Mouse (Mus musculus) T-helper 1 cell (primary cell): Measurements from ENCODE around the gene Tnr.

Experiments
- in situ Hi-C: fragments of 300-600 bp; cut with MboI, MseI; formaldehyde crosslinking; loops from one replicate; pipeline ENCODE4 v1.15.1; 2025; ENCODE audit warnings: high pct_unique_total_duplicates

Gene Tnr

DNA sequence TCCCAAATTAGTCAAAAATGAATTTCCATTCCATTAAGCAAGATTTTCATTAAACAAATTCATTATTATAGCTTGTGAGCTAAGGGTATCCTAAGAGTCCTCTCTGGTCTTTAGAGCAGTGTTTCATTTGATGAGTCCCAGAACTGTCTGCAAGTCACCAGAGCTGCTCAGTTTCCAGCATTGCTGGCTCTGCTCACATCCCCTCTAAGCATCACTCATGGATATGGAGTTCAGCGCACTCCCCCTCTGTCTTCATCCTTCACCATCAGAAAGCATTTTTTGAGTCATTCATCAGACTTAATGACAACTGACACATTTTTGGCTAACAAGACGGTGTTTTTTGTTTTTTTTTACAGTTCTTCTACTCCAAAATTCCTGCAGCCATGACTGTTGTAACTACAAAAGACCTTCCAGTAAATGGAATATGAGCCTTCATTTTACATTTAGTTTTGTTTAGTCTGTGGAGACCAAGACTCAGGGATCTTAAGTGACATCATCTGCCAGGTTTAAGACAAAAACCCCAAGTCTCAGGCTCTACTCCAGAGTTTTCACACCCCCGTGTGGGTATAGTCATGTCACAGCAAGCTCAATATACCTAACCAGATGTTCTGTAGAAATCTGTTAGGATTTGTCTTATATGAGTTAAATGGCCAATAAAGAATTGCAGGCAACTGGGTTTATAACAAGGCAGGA is 338.4 kb downstream of the Tnr start:
- in situ Hi-C loops = no loop called here

DNA sequence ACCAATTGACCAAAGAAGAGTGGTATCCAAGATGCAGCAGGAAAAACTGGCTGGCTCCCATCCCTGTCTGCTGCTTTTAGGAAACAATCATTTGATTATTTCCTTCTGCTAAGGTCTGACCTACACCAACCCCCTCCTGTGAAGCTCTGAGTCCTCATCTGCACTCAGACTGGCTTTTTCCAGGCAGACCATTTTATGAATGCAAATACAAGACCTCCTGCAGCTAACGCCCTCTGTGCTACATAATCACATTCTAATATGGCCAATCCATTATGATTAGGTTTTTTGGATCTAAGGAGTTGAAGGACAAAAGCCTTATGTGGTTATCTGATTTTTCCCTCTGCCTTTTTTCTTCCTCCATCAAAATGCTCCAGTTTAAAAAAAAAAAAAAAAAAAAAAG is 342.1 kb downstream of the Tnr start:
- in situ Hi-C loops = no loop called here

DNA sequence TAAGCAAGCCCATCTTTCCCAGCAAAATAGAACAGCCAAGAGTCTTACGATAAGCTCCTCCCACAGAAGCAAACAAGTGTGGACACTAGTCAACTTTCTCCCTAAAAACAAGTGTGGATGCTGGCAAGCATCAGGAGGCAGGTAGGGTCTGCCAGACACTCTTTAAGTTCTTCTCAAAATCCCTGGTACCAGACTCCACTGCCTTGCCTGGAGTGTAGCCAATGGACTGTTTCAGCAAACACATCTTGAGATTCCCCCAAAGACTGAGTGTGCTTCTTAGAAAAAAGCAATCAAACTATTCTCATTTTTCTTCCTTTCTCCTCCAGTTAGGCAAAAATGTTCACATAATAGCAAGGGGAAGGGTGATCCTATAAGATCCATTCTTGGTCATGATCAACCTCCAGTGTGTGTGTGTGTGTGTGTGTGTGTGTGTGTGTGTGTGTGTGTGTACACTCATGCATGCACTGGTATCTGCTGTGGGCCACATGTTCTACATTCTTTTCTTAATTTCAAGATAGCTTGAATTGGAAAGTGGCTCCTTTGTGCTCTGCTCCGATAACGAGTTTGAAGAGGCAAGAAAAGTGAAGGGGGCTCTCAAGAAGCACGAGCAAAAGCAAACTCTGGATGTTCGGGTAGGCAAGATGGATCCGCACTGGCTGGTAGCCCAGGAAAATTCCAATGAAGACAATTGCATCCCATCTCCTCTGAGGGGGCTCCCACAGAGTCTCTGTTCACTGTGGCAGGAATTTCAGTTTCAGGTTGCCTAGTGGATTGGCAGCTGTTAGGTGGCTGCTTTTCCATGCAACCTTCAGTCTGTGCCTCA is 346.3 kb downstream of the Tnr start:
- in situ Hi-C loops = no loop called here

DNA sequence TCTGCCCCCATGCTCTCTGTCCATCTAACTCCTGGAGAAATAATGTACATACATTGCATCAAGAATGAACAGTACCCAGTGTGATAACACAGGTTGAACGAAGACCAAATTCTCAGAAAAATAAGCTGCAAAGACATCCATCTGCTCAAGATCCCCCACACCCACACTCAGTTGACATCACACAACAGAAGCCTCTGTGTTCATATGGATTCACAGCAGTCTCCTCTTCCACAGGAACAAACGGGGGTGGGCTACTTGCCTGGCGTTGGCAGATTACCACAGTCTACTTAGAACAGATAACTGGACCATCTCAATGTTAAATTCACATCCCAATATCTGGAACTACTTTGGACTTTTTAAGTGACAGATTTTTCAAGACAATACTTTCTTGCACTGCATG is 349.3 kb downstream of the Tnr start:
- in situ Hi-C loops = no loop called here

DNA sequence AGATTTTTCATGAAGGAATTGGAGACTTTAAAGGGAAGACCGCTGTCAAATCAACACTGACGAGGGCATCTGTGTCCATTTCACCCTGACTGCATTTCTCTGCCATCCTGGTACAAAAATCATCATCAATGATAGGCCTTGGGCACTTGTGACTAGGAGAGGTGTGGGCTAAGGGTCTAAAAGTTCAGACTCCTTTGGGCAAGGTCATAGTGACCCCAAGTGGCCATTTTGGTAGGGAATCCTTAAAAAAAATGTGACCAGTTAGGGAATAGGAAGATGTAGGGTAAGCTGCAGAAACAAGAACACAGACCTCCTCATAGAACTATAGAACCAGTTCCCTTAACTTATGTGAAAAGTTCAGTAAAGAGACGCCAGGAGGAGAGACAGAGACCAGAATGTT is 355.1 kb downstream of the Tnr start:
- in situ Hi-C loops = no loop called here

DNA sequence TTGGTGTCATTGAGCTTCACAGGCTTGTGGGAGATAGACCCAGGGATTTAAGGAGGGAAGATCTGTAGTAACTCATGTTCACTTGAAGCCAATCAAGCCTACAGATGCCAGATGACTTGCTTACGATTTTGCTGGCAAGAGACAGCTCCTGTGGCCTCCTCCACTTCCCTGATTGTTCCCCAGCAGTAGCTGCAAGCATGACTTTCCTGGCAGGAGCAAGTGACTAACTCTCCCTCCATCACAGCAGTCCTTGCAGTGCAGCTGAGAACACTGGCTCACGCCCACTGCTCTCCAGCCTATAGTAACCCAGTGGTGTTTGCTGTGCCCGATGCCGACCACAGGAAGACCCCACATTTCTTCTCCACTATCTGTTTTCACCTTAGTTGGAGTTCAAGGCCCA is 356.3 kb downstream of the Tnr start:
- in situ Hi-C loops = no loop called here

DNA sequence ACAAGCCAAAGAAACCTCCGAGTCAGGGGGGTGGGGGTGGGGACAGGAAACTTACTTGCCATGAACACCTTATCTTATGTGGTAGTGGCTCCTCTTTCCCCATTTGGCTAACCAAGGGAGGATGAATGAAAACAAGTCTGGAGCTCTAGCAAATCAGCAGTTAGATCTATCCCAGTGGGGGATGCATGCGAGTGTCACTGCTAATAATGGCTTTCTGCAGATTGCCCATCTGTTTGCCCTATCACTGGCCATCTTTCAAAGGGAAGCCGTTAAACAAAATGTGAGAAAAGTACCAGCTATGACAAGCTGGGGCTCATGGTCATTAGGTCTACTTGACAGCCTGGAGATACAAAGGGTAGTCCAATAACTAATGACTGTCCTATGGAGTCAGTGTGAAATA is 361.9 kb downstream of the Tnr start:
- in situ Hi-C loops = no loop called here

DNA sequence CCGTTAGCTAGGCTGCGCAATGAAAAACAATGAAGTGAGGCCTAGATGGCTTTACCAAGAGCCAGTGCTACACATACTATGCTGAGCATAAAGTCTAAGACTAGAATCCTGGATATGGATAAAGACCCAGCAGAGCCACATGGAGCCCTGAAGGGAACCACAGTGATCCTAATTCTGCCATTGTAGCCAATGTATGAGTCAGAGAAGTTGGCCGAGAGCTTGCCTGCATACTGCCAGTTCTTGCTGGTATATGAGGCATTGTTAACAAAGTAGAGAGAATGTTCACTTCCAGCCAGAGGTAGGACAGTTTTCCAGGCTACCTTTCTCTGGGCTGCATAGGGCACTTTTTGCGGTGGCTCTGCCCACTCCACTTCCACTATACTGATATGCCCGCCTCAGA is 365.0 kb downstream of the Tnr start:
- in situ Hi-C loops = no loop called here

DNA sequence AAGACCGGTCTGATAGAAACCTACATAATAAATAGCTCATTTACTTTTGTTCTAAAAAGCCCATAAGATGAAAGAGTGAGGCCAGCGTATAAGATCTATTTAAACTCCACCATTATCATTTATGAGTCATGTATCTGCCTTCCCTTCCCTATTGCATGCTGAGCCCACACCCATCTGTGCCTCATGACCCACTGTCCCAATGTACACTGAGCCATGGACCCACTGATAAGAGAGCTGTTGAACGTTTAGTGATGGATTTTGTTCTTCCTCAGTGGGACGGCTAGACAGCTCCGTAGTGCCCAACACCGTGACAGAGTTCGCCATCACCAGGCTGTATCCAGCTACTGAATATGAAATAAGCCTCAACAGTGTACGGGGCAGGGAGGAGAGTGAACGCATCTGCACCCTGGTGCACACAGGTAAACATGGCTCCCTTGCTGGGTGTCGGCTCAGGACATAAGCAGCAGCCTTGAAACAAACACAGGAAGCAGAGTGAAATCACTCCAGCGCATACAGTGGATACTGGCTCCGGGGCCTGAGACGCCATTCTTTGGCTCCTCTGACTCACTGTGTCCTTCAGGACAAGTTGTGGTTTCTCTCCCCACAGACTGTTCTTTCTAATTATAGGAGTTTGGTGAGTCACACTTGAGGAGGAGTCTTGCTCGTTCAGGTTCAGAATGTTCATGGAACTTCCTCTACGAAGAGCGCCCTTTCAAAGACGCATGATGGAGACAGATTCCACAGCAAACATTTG is 365.6 kb downstream of the Tnr start:
- in situ Hi-C loops = no loop called here

DNA sequence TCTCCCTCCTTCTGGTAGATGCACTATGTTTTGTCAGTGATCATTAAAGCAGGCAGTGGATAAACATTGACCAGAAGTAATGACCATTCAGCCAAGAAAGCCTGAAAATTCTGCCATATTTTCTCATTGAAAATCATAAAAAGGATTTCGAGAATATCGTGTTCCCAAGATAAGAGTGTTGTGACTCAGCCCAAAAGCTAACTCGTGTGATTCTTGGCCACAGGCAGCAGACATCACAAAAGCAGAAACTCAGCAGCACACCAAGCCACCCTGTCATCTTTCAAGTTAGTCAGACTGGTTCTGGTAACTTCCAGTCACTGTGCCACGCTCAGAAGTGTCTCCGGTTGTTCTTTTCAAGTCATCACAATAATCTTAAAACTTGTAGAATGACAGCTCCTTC is 367.0 kb downstream of the Tnr start:
- in situ Hi-C loops = no loop called here

DNA sequence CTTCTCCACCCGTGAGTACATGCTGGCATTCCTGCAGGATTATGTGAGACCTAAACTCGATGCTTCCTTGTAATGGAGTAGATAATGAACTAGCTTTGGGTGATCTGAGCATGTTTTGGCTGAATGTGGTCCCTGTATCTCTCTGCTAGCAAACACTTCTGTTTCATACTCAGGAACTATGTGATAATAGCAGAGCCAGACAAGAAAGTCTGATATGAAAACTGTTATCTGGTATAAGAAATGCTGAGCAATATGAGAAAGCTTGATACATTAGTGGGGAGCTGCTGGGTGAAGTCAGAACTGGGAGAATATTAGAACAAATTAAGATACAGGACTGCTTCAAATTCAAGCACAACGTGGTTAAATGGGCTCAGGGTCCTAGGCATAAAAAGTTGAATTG is 371.5 kb downstream of the Tnr start:
- in situ Hi-C loops = no loop called here

DNA sequence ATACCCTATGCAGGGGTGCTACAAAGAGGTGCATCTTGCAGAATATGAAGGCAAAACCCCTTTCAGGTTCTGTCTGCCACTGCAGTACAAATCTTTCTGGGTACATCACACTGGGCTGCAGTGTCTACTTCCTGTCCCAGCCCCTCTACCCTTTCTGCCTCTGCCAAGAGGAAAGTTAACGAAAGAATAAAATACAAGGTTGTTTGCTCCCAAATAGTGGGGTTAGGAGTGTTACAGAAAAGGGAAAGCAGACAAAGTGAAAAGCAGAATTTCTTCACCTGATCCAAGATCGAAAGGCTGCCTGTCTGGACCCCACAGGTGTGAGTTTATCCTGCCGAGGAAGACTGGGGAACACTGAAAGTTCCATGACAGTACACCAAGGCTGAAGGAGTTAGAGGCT is 376.4 kb downstream of the Tnr start:
- in situ Hi-C loops = no loop called here

DNA sequence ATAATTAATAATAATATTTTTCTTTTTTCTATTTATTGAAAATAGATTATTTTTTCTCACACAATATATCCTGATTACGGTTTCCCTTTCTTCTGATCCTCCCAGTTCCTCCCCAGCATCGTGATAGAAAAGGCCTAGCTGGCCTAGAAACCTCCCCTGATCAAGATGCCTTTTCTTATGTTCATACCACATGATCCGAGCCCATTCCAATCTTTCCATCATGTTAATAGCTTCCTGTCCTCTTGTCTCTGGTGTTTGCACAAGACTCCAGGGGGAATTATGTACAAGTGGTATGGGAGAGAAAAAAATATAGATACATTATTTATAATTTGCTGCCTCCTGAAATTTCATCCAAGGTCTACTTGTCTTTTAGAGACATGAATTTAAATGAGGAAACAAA is 377.1 kb downstream of the Tnr start:
- in situ Hi-C loops = no loop called here

DNA sequence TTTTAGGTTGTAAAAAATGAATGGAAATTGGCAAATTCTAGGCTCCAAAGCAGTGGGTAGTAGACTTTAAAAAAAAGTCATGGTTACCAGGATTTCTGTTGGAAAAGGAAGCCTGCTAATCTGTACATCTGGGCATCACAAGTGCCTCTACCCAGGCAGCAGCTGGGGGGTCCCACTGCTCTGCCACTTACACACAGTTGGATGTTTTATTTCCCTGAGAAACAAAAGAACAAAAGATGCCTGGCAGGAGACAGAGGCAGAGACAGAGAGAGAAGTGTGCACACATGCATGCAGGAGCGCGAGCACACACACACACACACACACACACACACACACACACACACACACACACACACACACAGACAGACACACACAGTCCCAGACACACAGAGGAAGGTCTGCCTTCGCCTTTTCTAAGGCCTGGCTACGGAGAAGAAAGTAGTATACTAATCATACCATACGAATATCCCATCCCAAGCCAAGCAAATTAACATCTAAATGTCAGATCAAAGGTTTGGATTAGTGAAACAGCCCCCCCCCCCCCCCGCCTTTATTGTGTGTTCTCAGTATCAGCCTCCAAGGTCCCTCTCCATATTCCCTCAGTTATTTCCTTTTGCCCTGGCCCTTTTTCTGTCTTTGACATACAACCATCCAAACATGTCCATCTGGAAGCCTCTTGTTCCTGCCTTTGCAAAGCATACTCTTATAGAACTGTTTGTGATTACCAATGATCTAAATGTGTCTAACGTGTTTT is 378.0 kb downstream of the Tnr start:
- in situ Hi-C loops = no loop called here

DNA sequence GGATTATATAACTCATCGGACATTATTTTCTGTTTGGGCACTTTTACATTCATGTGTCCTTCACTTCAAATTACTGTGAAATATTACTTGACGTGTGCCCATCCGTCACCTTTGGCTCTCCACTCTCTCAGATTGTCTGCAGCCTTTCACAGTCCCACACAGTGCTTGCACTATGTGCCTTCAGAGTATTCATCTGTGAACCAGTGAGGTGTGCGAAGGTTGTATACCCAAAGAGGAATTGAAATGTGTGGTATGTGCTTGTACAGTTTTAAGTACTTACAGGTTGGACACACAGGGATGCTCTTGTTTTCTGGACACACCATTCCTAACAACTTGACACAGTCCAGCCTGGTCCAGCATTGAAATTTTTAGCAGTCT is 378.5 kb downstream of the Tnr start:
- in situ Hi-C loops = no loop called here

DNA sequence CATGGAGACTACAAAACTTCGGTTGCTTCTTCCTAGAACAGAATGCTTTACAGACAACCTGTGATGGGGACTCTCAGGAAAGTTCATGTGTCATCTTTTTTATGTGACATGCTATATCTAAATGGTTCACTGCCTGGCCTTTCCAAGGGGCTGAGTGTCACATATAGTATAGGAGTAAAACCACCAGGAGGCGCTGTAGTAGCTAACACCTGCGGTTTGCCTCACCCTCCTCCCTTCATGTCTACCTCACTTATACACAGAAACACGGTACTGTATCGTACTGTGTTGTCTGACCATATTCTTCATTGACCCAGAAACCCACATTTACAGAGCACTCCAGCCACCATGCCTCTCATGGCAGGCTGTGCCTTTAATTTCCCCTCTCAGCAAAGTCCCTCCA is 387.4 kb downstream of the Tnr start:
- in situ Hi-C loops = no loop called here

DNA sequence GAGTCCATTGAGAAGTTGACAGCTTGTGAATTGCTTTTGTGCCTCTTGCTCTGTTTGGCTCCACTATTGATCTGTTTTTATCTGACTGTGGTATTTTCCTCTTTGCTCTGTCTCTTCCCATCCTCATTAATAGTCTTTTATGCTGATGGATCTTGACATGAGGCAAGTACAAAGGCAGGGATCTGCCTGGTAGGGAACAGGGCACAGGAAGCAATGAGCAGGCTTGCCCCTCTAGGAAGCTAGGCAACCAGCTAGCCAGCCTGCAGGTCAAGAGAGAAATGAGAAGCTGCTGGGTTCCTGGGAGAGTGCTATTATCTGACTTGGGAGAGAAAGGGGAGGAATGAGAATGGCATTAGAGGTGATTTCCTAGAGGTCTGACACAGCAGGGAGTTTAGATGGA is 391.2 kb downstream of the Tnr start:
- in situ Hi-C loops = loop anchor here (5.0 kb wide), 1 partner anchor 83 kb away; no protein-coding TSS in a partner anchor

DNA sequence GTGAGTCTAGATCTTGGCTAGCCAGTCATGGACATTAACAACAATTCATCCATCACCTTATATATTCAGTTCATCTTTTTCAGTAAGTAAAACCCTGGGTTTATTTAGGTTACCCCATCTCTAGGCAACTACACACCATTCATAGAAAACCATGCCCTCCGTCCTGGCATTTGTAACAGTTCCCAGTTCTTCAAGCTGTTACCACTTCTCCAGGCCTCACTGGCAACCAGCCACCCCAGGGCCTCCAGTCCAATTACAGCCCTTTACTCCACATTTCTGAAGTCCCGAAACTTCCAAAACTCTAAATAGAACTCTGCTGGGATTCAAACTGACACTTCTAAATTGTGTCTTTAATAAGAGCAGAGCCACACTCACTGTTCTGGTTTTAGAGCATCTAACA is 397.0 kb downstream of the Tnr start:
- in situ Hi-C loops = no loop called here

DNA sequence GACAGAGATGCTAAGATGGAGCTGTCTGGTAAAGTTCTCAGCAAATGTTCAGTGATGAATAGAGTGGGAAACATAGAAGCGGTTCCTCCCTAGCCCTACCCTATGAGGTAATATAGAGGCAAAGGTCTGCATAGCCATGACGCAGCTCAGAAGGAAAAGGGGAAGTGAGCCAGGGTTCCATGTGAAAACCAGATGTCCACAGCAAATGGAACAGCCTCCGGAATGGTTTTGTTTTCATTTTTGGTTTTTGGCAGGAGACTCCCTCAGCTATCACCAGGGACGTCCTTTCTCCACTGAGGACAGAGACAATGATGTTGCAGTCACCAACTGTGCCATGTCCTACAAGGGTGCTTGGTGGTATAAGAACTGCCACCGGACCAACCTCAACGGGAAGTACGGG is 399.4 kb downstream of the Tnr start:
- in situ Hi-C loops = no loop called here

DNA sequence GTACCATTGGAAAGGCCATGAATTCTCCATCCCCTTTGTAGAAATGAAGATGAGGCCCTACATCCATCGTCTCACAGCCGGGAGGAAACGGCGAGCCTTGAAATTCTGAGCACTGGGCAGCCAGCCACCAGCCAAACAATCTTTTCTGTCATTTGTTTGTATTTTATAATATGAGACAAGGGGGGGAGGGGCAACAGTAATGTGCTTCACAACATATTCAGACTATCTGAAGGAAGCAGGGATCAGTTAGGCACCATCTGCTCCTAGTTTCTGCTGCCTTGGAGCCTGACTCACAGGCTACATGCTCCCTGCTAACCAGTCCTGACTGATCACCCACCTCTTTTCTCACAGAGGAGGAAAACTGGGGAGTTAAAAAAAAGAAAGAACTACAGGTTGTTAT is 400.5 kb downstream of the Tnr start:
- in situ Hi-C loops = no loop called here

DNA sequence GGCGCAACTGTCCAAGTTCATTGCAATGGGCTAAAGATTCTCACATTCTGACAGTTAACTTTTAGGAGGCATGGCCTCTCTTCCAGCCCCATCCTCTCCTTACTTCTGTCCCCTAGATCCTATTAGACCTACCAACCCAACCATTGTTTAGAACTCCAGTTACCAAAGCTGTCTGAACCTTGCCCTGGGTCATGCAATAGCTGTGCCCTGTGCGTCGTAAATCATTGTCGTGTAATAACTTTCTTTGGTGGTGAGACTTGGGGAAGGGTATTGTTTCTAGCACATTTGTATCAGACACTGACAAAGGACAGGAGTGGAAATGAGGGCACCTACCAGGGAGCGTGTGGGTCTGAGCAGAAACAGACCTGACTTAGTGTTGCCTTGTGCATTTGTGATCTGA is 401.1 kb downstream of the Tnr start:
- in situ Hi-C loops = no loop called here
